Mouse (Mus musculus) testis, adult 10 weeks (tissue): ENCODE data around the gene Wfikkn1. TPM values are rescaled to one million over a fixed set of nuclear protein-coding genes. Genes with fewer than 3 reads are reported as not detected.

Experiments used
- polyA plus RNA-seq: library from polyadenylated mRNA; stranded (reverse); fragments of 350-450 nt; fragmentation: Illumina TruSeq; extraction: RNeasy Lipid Tissue Mini Kit (QIAGEN cat#74804); gene quantifications from one replicate; pipeline ENCODE4 v1.2.3, GENCODE M21; 2014; ENCODE audit warnings: low read depth, low replicate concordance

Wfikkn1 gene
- not detected for polyA plus RNA-seq

GRCm38 (mm10) chr17:25880196-25880910, at the start of gene Wfikkn1:
TSS of gene Wfikkn1 (minus strand) at chr17:25880858.

GRCm38 (mm10) chr17:25919144-25919785, 38.6 kb upstream of the Wfikkn1 start, which contains the start of gene Rab40c:
TSS of gene Rab40c (minus strand) at chr17:25919727.

GRCm38 (mm10) chr17:25874721-25875170, 5.9 kb downstream of the Wfikkn1 start, which contains the start of gene Mettl26:
TSS of gene Mettl26 (plus strand) at chr17:25875074.

GRCm38 (mm10) chr17:25868601-25869191, 12.0 kb downstream of the Wfikkn1 start, which contains the start of gene Mcrip2:
TSS of gene Mcrip2 (minus strand) at chr17:25868764.

GRCm38 (mm10) chr17:25860832-25861703, 19.6 kb downstream of the Wfikkn1 start, which contains the start of gene Wdr90:
TSS of gene Wdr90 (minus strand) at chr17:25861501.

GRCm38 (mm10) chr17:25844396-25844901, 36.2 kb downstream of the Wfikkn1 start, which contains the start of gene Rhot2:
TSS of gene Rhot2 (minus strand) at chr17:25844851.

GRCm38 (mm10) chr17:25841117-25841880, 39.4 kb downstream of the Wfikkn1 start, which contains the start of gene Gm20683:
TSS of gene Gm20683 (minus strand) at chr17:25841763.

GRCm38 (mm10) chr17:25837076-25837410, 43.6 kb downstream of the Wfikkn1 start, which contains the start of gene Rhbdl1:
TSS of gene Rhbdl1 (minus strand) at chr17:25837295.

GRCm38 (mm10) chr17:25833291-25833663, 47.4 kb downstream of the Wfikkn1 start, which contains the start of gene Stub1:
TSS of gene Stub1 (minus strand) at chr17:25833404.

GRCm38 (mm10) chr17:25828712-25829557, 51.7 kb downstream of the Wfikkn1 start, which contains the start of gene Jmjd8:
TSS of gene Jmjd8 (plus strand) at chr17:25828867.

Other genes with a start within 250 kb of the Wfikkn1 start
- not detected for gene Gng13, start 163.7 kb downstream of the Wfikkn1 start, polyA plus RNA-seq
- 1.6 TPM for gene Chtf18, start 153.4 kb downstream of the Wfikkn1 start, polyA plus RNA-seq
- not detected for gene Rpusd1, start 153.2 kb downstream of the Wfikkn1 start, polyA plus RNA-seq
- not detected for gene Mslnl, start 144.8 kb downstream of the Wfikkn1 start, polyA plus RNA-seq
- 0.22 TPM for gene Msln, start 126.5 kb downstream of the Wfikkn1 start, polyA plus RNA-seq
- 1.4 TPM for gene Narfl, start 107.1 kb downstream of the Wfikkn1 start, polyA plus RNA-seq
- gene Haghl, start 95.2 kb downstream of the Wfikkn1 start, polyA plus RNA-seq: 0.55 TPM
- gene Ccdc78, start 94.3 kb downstream of the Wfikkn1 start, polyA plus RNA-seq: 0.49 TPM
- 0.43 TPM for gene Fam173a, start 88.0 kb downstream of the Wfikkn1 start, polyA plus RNA-seq
- gene AC134908.4, start 85.2 kb downstream of the Wfikkn1 start, polyA plus RNA-seq: 0.35 TPM
- 0.24 TPM for gene Metrn, start 83.7 kb downstream of the Wfikkn1 start, polyA plus RNA-seq
- gene Fbxl16, start 71.8 kb downstream of the Wfikkn1 start, polyA plus RNA-seq: 0.60 TPM
- gene Wdr24, start 57.2 kb downstream of the Wfikkn1 start, polyA plus RNA-seq: 1.0 TPM
- gene Jmjd8, start 52.0 kb downstream of the Wfikkn1 start, polyA plus RNA-seq: 1.1 TPM
- 3.4 TPM for gene Stub1, start 47.5 kb downstream of the Wfikkn1 start, polyA plus RNA-seq
- not detected for gene Rhbdl1, start 43.6 kb downstream of the Wfikkn1 start, polyA plus RNA-seq
- gene Gm20683, start 39.1 kb downstream of the Wfikkn1 start, polyA plus RNA-seq: not detected
- gene Rhot2, start 36.0 kb downstream of the Wfikkn1 start, polyA plus RNA-seq: 4.0 TPM
- 3.1 TPM for gene Wdr90, start 19.4 kb downstream of the Wfikkn1 start, polyA plus RNA-seq
- 0.78 TPM for gene Mcrip2, start 12.1 kb downstream of the Wfikkn1 start, polyA plus RNA-seq
- 11.0 TPM for gene Mettl26, start 5.8 kb downstream of the Wfikkn1 start, polyA plus RNA-seq
- 1.7 TPM for gene Rab40c, start 38.9 kb upstream of the Wfikkn1 start, polyA plus RNA-seq
- 4.1 TPM for gene Pigq, start 64.1 kb upstream of the Wfikkn1 start, polyA plus RNA-seq
- not detected for gene Nhlrc4, start 64.1 kb upstream of the Wfikkn1 start, polyA plus RNA-seq
- not detected for gene A930017K11Rik, start 71.7 kb upstream of the Wfikkn1 start, polyA plus RNA-seq
- 0.77 TPM for gene Capn15, start 104.9 kb upstream of the Wfikkn1 start, polyA plus RNA-seq
- gene Rab11fip3, start 188.7 kb upstream of the Wfikkn1 start, polyA plus RNA-seq: 5.5 TPM
- 4.7 TPM for gene Decr2, start 209.5 kb upstream of the Wfikkn1 start, polyA plus RNA-seq
- gene Nme4, start 214.7 kb upstream of the Wfikkn1 start, polyA plus RNA-seq: 0.39 TPM
- gene Tmem8, start 232.4 kb upstream of the Wfikkn1 start, polyA plus RNA-seq: 12.6 TPM
- gene Mrpl28, start 242.6 kb upstream of the Wfikkn1 start, polyA plus RNA-seq: 5.5 TPM